Mouse (Mus musculus) thymus, adult 2 months (tissue): ENCODE data around the gene Tbkbp1. TPM values are rescaled to one million over a fixed set of nuclear protein-coding genes. Genes with fewer than 3 reads are reported as not detected.

ENCODE experiments used
- DNase-seq: peaks from one replicate; pipeline ENCODE4 v3.0.0; 2021
- H3K27ac ChIP-seq: fragments of 200-500 bp; 2 replicates; pipeline ENCODE4 v1.5.1; 2012; ENCODE audit warnings: low read length, control low read depth; ENCODE audit not compliant: control insufficient read depth, insufficient read depth
- H3K27me3 ChIP-seq: fragments of 200-500 bp; 2 replicates; pipeline ENCODE4 v1.6.1; 2012; ENCODE audit warnings: mild to moderate bottlenecking, low read length, moderate library complexity, mixed read lengths; ENCODE audit not compliant: control insufficient read depth, insufficient read depth
- H3K36me3 ChIP-seq: fragments of 200-500 bp; 2 replicates; pipeline ENCODE4 v1.6.1; 2012; ENCODE audit warnings: mild to moderate bottlenecking, low read length, moderate library complexity; ENCODE audit not compliant: control insufficient read depth, insufficient read depth
- H3K4me1 ChIP-seq: fragments of 200-500 bp; replicated peaks from 2 replicates; pipeline ENCODE4 v1.6.1; 2012; ENCODE audit warnings: low read length; ENCODE audit not compliant: control insufficient read depth, insufficient read depth
- H3K4me3 ChIP-seq: fragments of 200-500 bp; 2 replicates; pipeline ENCODE4 v1.5.1; 2012; ENCODE audit warnings: mild to moderate bottlenecking, low read length, control low read depth, moderate library complexity; ENCODE audit not compliant: control insufficient read depth, insufficient read depth
- CTCF ChIP-seq: fragments of 200-500 bp; IDR thresholded peaks from 2 replicates; pipeline ENCODE4 v1.5.1; 2012; ENCODE audit warnings: mild to moderate bottlenecking, control low read depth, low read length, moderate library complexity, borderline replicate concordance; ENCODE audit not compliant: control insufficient read depth, poor library complexity, insufficient read depth; ENCODE audit errors: extremely low read depth
- POLR2A ChIP-seq: fragments of 200-500 bp; IDR thresholded peaks from 2 replicates; pipeline ENCODE4 v1.6.1; 2012; ENCODE audit warnings: mild to moderate bottlenecking, low read length, control low read depth, moderate library complexity; ENCODE audit not compliant: control insufficient read depth, poor library complexity, insufficient read depth; ENCODE audit errors: extremely low read depth
- WGBS: fragments of 180-500 bp; shearing (Covaris S2); methylation state at CpG from one replicate; pipeline ENCODE4 v1.1.7; 2018; 5-methylcytosine and 5-hydroxymethylcytosine counted together
- polyA plus RNA-seq: library from polyadenylated mRNA; depleted of rRNA; stranded (reverse); fragments of >200 nt; gene quantifications from 2 replicates; pipeline ENCODE4 v1.2.3, GENCODE M21; 2012

Gene Tbkbp1
- polyA plus RNA-seq, 1 experiment = 7.3 TPM

DNA sequence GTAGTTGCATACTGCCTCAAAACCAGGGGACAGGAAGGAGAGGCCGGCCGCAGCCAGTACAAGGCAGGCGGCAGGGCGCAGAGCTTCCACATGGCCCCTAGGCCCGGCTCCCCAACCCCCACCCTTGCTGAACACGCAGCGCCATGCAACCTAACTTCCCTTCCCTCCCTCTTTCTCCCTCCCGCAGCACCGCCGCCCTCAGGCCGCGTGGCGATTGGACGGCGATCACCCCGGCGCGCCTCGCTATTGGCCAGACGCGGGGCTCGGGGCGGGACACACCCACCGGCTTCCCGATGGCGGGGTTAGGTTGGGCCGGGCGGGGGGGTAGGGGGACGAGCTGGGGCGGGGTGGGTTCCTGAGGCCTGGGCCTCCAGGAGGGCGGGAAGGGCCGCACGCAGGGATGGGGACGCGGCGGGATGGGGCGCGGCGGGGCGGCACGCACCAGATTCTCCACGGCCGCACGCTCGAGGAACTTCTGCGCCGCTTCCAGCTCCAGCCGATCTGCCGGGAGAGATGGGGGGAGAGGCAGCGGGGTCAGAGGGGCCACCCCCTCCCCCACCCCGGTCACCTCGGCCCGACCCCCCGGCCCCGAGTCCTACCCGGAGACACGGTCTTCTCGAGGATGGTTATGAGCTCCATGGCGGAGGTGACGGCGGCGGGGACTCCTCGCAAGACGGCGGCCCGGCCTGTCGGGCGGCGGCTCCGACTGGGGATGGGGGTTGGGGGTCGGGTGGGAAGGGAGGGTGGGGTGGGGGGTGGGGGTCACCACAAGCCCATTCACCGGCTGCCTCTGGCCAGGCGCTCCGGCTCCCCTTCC, 35.9 kb upstream of the Tbkbp1 start:
- H3K4me1 ChIP-seq = peaks cover 5% of the 10 kb centered on the region
- DNase-seq = peak; percentile 99
- under 1% methylated on average over 72 of the region's 74 CpGs for WGBS

DNA sequence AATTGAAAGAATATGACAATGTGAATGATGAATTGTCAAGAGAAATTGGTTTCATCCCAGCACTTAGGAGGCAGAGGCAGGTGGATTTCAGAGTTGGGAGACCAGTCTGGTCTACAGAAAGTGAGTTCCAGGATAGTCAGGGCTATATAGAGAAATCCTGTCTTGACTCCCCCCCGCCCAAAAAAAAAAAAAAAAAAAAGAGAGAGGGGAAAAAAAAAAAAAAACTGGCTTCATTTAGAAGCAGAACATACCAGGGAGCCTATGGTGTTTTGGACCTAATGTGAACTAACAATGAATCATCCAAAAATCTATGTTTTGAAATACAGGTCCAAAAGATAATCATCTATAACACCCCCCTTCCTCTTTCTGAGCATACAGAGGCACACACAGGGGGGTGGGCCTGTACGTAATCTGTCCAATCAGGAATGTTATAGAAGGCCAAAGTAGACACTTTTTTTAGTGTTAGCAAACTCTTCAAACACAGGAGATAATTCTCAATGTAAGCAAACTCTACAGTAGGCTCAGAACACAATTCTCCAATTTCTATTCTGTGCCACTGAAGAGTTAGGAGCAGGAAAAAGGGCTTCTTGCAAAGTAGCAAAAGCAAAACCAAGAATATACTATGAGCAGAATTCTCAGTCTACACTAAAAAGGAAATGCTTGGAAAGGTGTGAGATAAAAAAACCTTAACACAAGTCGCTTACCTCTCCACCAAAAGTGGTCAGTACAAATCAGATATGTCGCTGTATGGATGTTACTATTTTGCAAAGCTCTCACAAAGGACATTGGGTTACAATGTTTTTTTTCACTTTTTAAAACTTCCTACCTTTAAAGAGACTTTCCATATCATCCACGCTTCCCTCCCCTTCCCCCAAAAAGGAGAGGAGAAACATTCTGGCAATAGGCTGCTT, 34.7 kb upstream of the Tbkbp1 start:
- H3K4me3 ChIP-seq = no peak overlapping the region
- no peaks in the 10 kb centered on the region for H3K27me3 ChIP-seq
- H3K36me3 ChIP-seq = peaks cover 43% of the 10 kb centered on the region
- WGBS = 78% methylated on average over 5 of the region's 5 CpGs
- H3K27ac ChIP-seq = no peak overlapping the region
- no peak for DNase-seq
- TF ChIP-seq POLR2A = no peak
- no peak for TF ChIP-seq CTCF
- peaks cover 5% of the 10 kb centered on the region for H3K4me1 ChIP-seq

More for the DNA sequence above, 35.9 kb upstream of the Tbkbp1 start:
- H3K27me3 ChIP-seq = no peaks in the 10 kb centered on the region
- H3K27ac ChIP-seq = peak overlapping the region; percentile 47; the same call in 1 of the 2 replicates
- TF ChIP-seq POLR2A (peak; percentile 39; the same call in 1 of the 2 replicates), CTCF (peak; percentile 36; the same call in 1 of the 2 replicates)
- H3K36me3 ChIP-seq = peaks cover 31% of the 10 kb centered on the region
- H3K4me3 ChIP-seq = peak overlapping the region; percentile 70

DNA sequence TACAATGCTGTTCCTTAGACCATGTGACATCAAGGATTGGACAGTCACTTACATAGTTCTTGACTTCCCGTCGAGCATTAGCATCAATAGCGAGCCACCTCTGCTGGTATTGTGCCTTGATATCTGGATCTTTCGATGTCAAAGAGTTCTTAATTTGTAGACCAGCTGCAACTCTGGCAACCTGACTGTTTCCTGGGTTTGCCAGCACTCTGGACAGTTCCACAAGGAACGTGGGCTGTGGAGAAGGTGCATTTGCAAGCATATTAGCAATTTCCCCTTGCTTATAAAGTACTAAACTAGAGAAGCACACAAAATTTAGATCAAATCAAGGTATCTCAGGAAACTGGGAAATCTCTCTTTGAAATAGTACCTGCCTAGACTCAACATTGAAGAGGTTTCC, 33.6 kb upstream of the Tbkbp1 start:
- WGBS = 85% methylated on average over 5 of the region's 5 CpGs
- H3K36me3 ChIP-seq = peaks cover 54% of the 10 kb centered on the region
- H3K27ac ChIP-seq = no peak overlapping the region
- no peak overlapping the region for H3K4me3 ChIP-seq
- DNase-seq = no peak
- H3K27me3 ChIP-seq = no peaks in the 10 kb centered on the region
- peaks cover 5% of the 10 kb centered on the region for H3K4me1 ChIP-seq
- TF ChIP-seq POLR2A = no peak
- no peak for TF ChIP-seq CTCF

DNA sequence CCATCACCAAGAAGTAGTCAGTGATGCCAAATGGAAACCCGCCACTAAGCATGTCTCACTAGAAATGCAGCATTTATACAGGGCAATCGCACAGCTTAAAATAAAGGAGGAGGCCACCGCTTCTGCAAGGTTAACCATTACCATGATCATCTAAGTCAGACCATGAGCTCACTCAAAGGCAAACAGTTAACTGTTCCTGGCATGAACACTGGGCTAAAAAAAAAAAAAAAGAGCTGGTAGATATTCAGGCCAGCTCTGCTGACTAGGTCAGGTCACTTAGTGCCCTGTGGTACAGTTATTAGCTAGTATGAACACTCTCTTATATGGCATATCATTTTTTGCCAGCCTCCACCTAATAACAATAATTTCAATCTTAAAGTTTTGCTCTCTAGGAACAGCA, 31.2 kb upstream of the Tbkbp1 start:
- Histone ChIP-seq H3K27me3 (no peaks in the 10 kb centered on the region), H3K27ac (no peak overlapping the region), H3K4me3 (no peak overlapping the region), H3K4me1 (peaks cover 3% of the 10 kb centered on the region; the same call in 1 of the 2 replicates), H3K36me3 (peaks cover 79% of the 10 kb centered on the region)
- TF ChIP-seq CTCF = no peak
- no peak for TF ChIP-seq POLR2A
- 98% methylated on average over 3 of the region's 3 CpGs for WGBS
- no peak for DNase-seq

DNA sequence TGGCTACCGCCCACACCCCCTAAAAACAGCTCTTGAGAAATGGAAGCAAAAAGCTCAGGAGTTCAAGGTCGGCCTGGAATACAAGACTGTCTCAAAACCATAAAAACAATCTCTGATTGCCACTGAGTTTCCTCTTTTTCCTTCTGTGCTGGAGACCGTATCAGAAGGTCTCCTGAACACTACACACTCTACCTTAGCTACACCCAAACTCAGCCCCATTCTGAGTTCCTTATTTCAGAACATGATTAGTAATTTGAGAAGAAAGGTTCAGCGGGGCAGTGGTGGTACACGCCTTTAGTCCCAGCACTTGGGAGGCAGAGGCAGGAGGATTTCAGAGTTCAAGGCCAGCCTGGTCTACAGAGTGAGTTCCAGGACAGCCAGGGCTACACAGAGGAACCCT, 29.8 kb upstream of the Tbkbp1 start:
- H3K27me3 ChIP-seq = no peaks in the 10 kb centered on the region
- no peak overlapping the region for H3K4me3 ChIP-seq
- 86% methylated on average over 5 of the region's 5 CpGs for WGBS
- no peak overlapping the region for H3K27ac ChIP-seq
- no peaks in the 10 kb centered on the region for H3K4me1 ChIP-seq
- DNase-seq = no peak
- TF ChIP-seq CTCF (no peak), POLR2A (no peak)
- peaks cover 92% of the 10 kb centered on the region for H3K36me3 ChIP-seq

DNA sequence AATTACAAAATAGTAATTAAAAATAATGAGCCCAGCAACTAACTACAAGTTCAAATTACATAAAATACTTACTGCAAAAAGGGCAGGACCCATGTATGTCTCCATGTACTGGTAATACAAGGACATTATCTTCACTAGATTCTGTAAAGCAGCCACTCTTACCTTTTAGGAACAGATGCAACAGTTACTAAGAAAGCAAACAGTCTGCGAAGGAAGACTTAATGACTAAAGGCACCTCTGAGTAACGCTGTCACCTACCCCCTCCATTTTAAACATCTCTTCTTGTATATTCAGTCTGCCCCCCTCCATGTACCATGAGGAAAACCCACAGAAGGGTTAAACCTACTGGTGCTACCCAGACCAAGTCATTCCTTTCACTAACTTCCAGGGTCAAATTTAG, 26.9 kb upstream of the Tbkbp1 start:
- Histone ChIP-seq H3K4me3 (no peak overlapping the region), H3K4me1 (no peaks in the 10 kb centered on the region), H3K36me3 (peaks cover 99% of the 10 kb centered on the region), H3K27me3 (no peaks in the 10 kb centered on the region), H3K27ac (no peak overlapping the region)
- 100% methylated on average over 2 of the region's 2 CpGs for WGBS
- TF ChIP-seq POLR2A (no peak), CTCF (no peak)
- no peak for DNase-seq
